Mouse (Mus musculus) erythroblast, embryonic 14.5 days (primary cell): Measurements from ENCODE around the gene Plcl2.

Experiments
- GATA1 ChIP-seq: IDR thresholded peaks from 2 replicates; pipeline ENCODE4 v1.6.1; 2012; ENCODE audit warnings: low read length, inconsistent platforms, mixed read lengths
- TAL1 ChIP-seq: IDR thresholded peaks from 3 replicates; pipeline ENCODE4 v1.6.1; 2012; ENCODE audit warnings: low read length, inconsistent platforms, mixed read lengths

DNA sequence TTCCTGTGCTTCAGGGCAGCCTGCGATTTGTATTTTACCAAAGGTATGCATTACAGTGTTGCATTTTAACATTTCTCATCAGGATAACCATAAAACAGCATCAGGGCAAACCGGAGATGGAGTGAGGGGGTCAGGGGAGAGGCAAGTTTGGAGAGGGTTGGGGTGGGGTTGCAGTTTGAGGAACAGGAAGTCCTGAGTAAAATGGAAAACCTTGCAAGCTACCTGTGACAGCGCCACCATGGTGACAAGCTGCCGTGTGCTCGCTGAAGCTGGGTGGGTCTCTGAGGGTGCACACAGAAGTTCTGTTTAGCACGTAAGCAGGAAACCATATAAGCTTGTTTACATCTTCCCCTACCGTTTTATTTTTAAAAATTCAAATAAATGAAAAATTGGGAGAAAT is 25.5 kb upstream of the Plcl2 start:
- TF ChIP-seq TAL1 (no peak), GATA1 (no peak)
